Mouse (Mus musculus): ENCODE measurements around the gene Gm47995.
"Not testable (repeated sequence)": the region's sequence is repeated elsewhere in the genome, so short reads cannot be mapped to it uniquely, and the experiment has no call there.

Gene Gm47995

DNA sequence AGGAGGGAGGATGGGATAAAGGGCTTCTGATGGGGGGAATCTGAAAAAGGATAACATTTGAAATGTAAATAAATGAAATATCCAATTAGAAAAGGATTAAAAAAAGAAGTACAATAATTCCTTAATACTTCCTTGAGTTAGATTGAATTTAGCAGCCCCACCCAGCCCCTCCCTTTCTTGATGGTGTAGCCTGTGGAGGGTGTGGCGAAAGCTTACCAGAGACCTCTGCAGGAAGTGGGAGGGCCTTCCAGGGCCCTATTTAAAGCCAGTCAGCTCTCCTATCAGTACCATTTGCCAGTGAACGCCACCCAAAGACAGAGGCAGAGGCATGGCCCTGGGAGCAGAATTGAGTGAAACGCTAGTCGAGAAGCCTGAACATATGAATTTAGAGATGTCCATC lies at the start of gene Gm47995:
Gene Gm47995 (plus strand): TSS at position 329 of the 400 bp plus-strand sequence.
- DNase-seq (ENCODE audit: low spot score in 2 of 2) = not testable (repeated sequence)

DNA sequence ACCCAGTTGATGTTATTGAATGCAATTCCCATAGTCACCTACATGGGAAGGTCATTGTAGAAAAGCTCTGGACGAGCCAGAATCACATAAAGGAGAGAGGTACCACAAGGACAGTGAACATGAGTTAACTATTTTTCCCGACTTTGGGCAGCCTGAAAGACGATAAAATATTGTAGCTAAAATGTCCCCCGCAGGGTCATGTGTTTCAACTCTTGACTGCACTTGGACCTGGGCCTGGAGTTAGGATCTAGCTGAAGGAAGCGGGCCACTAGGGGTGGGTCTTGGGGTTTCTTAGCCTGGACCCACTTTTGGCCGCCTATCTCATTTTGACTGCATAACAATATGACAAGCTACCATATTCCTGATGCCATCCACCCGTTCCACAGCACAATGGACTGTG lies 48.0 kb upstream of the Gm47995 start:
- DNase-seq (ENCODE audit: low spot score in 2 of 2) = no peak

- no peak for DNase-seq (ENCODE audit: low spot score in 2 of 2)
Observed at GRCm38 (mm10) chr1:151151089-151151488, 47.2 kb upstream of the Gm47995 start.

GRCm38 (mm10) chr1:151153056-151153652 lies 45.1 kb upstream of the Gm47995 start:
- DNase-seq (ENCODE audit: low spot score in 2 of 2) = no peak

DNA sequence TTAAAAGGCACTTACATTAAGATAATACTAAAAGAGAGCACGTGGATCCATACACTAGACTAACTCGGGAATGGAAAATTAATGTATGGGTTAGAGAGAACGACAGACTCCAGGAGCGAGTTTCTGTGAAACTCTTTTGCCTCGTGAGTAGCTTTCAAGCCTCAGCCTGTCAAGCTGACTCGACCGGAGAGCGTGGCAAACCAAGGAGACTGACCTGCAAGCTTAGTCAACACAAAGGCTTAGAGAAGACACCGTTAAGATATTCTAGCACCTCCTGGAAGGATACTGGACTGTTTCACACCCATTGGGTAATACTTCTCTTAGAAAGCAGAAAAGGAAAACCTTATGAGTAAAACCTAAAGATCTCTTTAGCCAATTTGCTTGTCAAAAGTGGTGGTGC lies 44.1 kb upstream of the Gm47995 start:
- DNase-seq (ENCODE audit: low spot score in 2 of 2) = not testable (repeated sequence)

- no peak for DNase-seq (ENCODE audit: low spot score in 2 of 2)
Observed at GRCm38 (mm10) chr1:151156129-151156528, 42.1 kb upstream of the Gm47995 start.

DNA sequence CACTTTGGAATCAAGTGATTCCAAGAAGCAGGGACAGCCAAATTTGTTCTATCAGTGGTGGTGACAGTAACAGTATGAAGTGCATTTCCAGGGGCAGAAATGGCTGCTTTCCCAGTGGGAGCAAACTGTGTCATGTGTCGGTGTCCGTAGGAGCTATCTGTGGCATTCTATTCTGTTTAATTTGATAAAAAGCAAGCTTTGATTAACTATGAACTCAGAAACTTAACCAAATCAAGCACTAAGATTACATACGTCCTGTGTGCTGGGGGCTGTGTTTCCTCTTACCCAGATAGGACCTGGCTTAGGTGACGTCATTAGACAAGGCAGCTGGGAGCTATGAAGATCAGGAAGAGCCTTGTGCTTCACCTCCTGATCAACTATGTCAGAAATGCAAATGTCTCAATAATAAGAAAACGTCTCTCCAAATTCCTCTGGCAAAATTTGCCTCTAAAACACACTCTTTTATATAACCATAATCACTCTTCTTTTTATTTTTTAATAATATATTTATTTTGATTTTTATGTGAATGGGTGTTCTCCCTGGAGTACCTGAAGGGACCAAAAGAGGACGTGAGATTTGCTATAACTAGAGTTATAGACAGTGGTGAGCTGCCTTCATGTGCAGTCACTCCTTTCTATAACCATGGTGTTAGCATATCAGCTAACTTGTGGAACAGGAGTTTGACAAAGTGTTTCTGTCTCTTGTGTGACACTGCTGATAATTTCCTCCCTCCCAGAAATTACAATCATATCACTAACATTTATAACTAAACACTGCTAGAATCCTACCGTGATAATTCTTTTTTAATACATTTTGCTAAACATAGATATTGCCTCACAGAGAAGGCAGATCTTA lies 41.2 kb upstream of the Gm47995 start:
- DNase-seq (ENCODE audit: low spot score in 2 of 2) = no peak

DNA sequence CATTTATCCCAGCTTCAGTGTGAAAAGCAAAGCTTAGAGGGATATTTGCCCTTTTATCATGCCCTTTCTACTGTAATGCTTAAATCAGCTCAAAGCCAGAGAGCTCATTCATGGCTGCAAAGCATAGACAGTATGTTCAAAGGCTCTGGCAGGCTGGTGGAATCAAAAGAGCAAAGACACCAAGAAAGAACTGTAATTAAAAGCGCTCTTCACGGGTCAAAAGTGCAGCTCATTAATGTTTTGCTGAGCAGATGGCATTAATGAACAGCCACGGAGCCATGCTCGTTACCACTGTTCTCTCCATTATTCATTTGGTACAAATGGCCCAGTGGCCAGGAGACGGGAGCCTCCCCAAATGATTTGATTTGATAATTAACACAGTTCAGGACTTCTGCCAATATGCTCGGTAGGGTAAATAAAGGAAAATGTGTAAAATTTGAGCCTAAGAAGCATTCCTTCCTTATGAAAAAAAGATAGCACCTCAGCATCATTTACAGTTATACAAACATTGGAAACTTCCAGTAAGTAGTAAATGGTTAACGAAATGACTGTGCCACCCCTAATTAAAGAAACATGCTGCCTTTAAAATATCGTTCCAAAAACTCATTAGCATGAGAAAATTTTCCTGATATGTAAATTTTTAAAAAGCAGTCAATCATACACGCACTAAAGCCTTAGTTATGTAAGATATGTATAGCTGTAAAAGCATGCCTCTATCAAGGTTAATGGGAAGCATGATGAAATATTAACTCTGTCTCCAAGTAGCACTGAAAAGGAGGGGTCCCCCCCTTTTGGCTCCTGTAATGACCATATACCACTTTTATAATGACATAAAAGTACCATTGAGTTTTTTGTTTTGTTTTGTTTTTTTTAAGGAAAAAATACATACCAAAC lies 40.0 kb upstream of the Gm47995 start:
- no peak for DNase-seq (ENCODE audit: low spot score in 2 of 2)

DNA sequence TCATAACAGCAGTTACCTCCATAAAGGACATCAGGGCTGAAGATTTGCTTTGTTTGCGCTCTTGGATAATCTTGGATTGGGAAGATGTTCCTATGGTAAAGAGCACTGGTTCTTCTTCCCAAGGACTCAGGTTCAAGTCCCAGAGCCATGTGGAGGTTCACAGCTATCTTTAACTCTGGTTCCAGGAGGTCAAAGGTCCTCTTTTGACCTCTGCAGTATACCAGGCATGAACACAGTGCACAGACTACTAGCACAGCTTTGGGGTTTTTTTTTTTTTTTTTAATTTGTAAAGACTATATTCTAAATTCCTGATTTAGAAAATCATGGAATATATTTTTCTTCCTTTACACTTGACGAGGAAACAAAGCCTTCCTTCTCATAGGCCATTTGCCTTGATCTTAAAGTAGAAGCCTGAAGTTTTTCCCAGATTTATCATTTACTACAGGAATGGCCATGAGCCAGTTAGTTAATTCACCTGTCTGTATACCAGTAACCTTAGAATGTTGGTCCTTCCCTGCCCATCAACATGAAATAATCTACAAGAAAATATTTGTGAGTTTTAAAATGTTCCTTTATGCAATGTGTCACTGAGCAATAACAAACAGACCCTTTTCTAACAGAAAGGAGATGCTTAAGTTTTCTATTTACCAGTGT lies 39.3 kb upstream of the Gm47995 start:
- DNase-seq (ENCODE audit: low spot score in 2 of 2) = no peak

GRCm38 (mm10) chr1:151166031-151166430 lies 32.2 kb upstream of the Gm47995 start:
- DNase-seq (ENCODE audit: low spot score in 2 of 2) = no peak

- DNase-seq (ENCODE audit: low spot score in 2 of 2) = no peak
Observed at GRCm38 (mm10) chr1:151167297-151168047, 30.8 kb upstream of the Gm47995 start.

DNA sequence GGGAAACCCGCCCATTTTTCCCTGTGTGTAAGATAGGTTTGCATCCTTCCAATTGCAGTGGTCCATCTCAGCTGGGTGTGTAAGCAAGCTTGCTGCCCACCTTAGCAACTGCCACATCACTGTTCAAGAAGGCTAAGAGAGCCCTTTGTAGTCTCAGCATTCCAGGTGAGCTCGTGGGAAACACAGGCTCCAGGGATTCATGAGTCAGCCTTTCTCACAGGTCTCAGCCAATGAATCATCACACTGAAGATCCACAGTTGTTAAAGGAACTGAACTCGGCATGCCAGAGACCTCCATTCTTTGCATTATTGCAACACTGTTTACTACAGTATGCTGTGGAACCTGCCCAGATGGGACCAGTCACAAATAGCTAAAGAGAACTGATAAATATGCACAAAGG lies 29.6 kb upstream of the Gm47995 start:
- DNase-seq (ENCODE audit: low spot score in 2 of 2) = no peak

DNA sequence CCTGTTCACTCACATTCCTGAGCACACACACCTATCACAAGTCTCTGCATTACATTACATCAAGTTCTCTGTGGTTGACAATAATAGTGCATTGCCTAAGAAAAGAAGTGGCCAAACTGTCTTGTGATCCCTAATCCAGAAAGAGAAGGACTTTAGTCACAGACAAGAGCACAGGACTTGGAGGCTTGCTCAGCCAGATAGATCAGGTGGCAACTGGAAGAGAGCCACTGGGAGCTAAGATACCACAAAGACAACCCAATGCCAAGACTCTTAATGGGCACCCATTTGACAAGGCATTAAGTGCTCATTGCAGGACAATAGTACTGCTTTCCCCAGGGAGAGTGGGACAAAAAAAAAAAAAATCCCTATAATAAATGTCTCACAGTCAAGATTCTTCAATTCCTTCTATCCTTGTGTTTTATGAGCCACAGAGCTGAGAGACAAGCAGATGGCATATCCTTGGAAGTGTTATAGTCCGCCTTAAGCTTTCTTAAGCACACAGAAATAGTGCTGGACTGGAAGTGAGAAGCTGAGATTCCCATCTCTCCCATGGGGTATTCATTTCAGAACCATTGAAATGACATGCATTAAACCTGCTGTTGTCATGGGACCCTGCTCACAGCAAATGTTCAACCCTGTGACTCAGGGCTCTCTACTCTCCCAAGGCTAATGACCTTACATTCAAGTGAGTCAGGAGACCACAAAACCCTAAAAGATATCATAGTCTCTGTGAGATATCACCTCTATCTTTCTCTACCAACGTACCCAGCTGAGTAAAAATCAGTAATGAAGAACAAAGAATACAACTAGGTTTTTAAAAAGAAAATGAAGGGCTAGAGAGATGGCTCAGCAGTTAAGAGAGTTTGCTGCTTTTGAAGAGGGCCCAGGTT lies 26.4 kb upstream of the Gm47995 start:
- DNase-seq (ENCODE audit: low spot score in 2 of 2) = no peak

DNA sequence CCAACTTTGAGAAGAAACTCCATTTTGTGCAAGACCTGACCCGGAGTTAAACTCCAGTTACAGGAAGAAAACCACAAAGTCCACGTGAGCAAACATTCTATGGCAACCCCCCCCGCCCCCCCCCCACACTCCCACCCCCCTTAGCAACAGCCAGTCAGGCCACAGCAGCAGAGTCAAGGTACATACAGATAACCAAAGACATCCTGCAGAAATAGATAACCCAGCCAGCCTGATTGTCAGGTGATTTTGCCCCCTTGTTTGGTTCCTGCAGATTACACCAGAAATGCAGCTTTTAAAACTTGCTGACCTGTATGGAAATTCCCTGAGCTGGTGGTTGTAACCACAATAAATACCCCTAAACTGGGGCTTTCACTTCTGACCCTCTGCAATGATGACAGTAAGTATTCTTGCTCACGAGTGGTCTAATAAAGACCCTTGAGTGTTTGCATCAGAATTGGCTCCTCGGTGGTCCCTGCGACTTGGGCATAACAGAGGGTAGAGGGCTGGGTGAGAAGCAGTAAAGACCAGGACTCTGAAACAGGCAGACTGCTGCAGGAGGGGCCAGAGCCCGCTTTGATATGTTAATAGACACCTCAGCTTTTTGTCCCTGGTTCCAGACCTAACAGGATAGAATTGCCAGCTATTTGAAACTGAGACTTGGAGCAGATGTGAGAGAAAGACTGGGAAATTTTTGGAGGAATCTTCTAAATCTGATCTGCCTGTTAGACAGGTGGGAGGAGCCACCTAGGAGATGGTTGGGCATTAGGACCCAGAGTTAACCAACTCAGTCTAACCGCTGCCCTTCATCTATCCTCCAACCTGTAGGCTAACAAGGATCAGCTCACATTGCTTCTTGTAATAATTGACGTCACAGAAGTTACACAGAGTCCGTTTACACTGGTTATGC lies 21.0 kb upstream of the Gm47995 start:
- DNase-seq (ENCODE audit: low spot score in 2 of 2) = peak; percentile 57 to 58

DNA sequence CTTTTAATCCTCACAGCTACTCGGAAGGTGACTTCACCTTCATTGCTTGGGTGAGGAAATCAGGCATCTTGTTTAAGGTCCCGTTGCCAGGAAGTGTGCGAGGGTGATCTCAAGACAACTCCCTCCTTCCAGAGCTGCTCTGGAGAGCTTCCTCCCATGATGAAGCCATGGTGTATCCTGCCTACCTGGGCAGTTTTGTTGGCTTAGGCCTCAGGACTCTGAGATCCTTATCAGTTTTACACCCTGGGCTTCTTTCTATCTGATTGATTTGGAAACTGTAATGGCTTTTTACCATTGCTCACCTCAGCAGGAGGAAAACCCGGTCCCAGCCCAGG lies 20.3 kb upstream of the Gm47995 start:
- peak in 1 of 2 experiments; percentile 62 for DNase-seq (ENCODE audit: low spot score in 2 of 2)

DNA sequence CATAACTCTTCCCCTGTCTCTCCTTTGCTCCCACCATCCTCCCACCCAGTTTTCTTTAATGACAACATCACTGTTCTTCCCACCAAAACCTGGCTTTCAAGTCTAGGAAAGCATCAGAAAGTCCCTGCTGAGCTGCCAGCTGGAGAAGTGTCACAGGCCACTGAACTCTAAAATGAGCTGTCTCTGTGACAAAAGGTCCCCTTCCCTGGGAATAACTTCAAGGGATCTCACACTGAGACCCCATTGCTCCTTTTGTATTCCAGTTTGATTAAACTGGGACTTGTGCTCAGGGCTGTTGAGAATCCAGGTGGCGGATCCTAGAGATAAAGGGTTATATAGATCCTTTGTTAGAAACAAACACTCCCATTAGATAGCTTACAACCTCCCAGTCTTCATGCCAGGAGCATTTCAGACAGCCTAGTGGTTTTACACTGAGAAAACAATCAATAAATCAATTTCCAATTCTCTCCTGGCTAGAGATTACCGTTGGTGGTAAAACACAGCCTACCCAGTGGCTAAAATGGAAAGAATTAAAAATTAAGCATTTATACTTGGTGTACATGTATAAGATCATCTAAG lies 19.7 kb upstream of the Gm47995 start:
- DNase-seq (ENCODE audit: low spot score in 2 of 2) = no peak

- DNase-seq (ENCODE audit: low spot score in 2 of 2) = no peak
Observed at GRCm38 (mm10) chr1:151180167-151180566, 18.1 kb upstream of the Gm47995 start.

- not testable (repeated sequence) for DNase-seq (ENCODE audit: low spot score in 2 of 2)
Observed at GRCm38 (mm10) chr1:151182266-151182665, 16.0 kb upstream of the Gm47995 start, which contains the start of gene Gm47985. Gene Gm47985, plus strand, starts transcription at chr1:151182537.

DNA sequence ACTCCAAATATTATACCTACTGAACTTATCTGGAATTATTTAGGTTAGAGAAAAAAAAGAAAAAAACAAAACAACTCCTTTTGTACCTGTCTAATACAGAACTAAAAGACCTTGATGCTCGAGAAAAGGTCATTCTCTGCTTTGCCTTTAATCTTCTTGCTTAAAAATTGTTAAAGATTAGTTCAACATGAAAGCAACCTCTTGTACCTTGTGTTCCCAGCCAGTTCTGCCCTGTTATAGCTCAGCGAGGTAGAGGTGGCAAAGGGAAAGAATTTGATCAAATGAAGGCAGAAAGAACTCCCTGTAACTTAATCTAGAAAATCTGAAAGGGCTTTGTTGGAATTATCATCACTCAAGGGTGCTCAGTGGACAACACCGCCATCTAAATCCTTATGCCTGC lies 12.1 kb upstream of the Gm47995 start:
- DNase-seq (ENCODE audit: low spot score in 2 of 2) = not testable (repeated sequence)
